Mouse (Mus musculus) right cerebral cortex, postnatal 25 days (tissue): ENCODE data around the gene Rubcnl.

Source experiments
- DNase-seq: peaks from one replicate; pipeline ENCODE4 v3.0.0; 2022

Gene Rubcnl

DNA sequence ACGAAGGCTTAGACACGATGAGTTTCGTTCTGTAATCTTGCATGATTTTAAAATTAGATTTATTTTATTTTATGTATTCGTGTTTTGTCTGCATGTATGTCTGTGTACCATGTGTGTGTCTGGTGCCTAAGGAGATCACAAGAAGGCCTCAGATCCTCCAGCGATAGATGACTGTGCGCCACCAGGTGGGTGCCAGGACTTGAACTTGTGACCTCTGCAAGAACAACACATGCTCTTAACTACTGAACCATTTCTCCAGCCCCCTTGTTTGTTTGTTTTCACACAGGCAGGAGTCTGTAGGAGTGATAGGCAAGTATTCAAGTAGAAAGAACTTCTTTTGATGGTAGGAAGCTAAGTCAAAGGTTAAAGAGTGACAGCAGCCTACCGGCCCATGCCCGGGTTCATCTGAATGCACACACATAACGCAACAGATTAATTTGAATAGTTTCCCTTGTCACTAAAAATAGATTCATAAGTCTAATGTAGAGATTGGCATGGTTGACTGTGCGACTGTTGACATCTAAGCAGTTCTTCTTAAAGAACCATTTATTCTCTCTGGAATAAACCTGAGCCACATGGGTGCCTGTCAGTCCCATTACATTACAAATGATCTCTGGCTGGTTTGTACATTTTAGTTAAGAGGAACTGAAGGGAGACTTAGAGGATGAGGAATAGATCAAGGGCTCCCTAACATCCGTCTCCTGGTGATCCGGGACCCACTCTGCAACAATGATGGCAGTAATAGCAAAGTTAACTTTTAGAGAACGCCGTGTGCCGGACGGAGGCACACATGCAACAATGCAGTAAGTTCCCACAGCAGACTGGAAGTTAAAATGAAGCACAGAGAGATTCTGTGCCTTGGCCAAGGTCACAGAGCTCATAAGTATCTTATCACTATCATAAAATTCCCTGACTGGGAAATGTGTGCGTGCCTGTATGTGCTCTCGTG, 2.3 kb downstream of the Rubcnl start:
- DNase-seq = no peak

- no peak for DNase-seq
Observed at GRCm38 (mm10) chr14:75018829-75019228, 3.0 kb downstream of the Rubcnl start.

DNA sequence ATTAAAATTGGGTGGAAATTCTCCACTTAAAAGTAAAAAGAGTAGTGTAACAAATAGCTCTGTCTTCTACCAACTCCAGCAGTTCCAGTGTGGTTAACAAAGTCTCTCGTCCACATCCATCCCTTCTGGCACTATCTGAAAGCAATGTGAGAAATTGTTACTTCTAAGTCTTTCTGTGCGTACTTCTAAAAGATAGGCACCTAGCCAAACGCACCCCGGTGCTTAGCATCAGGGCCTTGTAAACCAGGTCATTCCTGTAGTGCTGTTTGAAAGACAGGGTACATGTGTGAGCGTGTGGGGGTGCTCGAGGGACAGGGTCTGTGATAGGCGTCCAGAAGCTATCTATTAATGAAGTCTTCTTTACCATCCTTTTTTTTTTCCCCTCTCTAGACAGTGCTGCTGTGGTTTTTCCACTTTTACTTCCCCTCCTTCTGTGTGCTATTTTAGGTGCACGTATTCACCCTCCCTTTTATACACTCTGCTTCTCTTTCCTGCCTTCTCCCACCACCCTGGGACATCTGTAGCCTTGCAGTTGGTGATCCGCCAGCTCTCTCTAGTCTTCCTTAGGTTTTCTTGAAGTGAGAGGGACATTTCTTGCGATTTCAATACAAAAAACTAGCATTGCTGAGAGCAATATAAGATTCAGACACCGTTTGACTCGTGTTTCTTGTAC, 4.9 kb downstream of the Rubcnl start:
- peak; percentile 31 for DNase-seq

- no peak for DNase-seq
Observed at GRCm38 (mm10) chr14:75022522-75022921, 6.7 kb downstream of the Rubcnl start.

DNA sequence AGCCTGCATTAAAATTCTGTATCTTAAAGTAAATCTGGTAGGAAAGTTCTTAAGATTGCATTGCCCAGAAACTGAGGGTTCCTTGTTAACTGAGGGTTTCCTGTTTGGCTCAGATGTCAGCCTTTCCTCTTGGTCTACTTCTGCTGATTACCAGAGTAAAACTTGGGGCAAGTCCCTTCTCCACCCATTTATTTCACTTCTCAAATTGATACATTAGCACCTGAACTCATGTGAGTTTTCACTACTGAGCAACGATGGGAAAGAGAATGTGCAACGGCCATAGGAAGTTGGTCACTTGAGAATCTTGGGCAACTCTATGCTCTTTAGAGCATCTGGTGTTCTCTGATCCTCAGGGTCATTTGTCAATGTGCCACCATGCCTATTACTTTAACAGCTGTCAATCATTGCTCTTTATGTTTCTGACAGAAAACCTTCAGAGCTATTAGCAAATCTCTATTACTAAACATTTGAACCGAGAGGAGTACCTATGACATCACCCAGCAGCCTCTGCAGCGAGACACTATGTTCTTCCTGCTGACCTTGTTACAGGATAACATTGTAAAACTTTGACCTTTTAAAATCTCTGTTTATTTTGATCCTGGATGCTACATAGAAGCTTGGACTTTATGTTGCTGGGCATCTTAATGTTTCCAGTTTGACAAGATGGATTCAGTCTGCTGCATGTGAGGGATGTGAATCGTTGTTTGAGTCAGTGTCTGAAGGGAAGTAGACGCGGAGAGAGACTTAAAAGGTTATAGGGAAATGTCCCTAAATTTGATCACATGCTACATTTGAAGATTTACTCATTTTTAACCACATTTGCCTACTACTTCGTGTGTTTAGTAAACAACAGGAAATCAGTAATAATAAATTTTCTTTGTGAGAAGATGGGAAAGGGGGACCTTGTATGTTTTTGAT, 9.2 kb downstream of the Rubcnl start:
- DNase-seq = no peak

- no peak for DNase-seq
Observed at GRCm38 (mm10) chr14:75030764-75031163, 14.9 kb downstream of the Rubcnl start.

DNA sequence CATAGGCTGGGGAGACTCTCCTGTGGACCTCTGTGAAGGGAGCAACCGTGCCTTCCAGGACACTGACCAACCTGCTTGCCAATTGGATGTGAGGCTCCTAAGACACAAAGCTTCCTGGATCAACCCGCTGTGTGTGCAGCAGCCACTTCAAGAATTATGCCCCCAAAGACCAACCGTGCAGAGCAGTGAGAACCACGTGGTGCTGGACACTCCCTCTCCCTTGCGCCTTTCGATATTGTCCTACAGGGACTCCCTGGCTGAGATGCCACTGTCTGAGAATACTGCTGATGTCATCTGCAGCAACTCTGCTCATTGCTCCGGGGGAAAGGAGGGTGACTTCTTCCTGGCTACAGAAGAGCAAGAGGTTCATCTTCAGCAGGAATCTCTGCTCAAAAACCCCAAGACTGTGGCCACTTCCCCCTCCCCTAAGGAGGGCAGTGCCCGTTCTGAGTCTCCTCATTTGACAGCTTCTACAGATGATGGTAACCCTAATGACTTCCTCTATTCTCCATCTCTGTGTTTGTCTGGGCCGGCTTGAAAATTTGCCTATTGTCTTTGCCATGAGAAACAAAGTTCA, 16.3 kb downstream of the Rubcnl start:
- no peak for DNase-seq

GRCm38 (mm10) chr14:75032742-75033141, 16.9 kb downstream of the Rubcnl start:
- no peak for DNase-seq

GRCm38 (mm10) chr14:75034240-75034639, 18.4 kb downstream of the Rubcnl start:
- no peak for DNase-seq

GRCm38 (mm10) chr14:75035431-75035830, 19.6 kb downstream of the Rubcnl start:
- DNase-seq = no peak

- DNase-seq = no peak
Observed at GRCm38 (mm10) chr14:75045184-75045583, 29.4 kb downstream of the Rubcnl start.

DNA sequence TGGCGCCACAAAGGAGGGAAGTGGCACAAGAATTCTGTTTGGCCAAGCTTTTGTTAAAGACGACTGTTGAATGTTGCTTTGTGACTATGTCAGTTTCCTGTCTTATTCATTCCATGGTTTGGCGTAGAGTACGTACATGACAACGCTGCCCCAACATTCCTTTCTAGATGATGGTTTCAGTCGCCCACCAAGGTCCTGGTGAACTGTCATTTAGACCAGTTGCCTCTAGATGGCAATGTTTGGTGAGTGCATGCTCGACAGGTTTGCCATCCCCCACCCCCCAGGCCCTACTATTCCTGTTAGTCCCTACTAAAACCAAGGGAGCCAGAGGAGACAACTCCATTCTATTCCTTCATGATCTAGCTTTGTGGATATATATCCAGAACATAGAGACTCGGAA, 36.6 kb downstream of the Rubcnl start:
- no peak for DNase-seq

DNA sequence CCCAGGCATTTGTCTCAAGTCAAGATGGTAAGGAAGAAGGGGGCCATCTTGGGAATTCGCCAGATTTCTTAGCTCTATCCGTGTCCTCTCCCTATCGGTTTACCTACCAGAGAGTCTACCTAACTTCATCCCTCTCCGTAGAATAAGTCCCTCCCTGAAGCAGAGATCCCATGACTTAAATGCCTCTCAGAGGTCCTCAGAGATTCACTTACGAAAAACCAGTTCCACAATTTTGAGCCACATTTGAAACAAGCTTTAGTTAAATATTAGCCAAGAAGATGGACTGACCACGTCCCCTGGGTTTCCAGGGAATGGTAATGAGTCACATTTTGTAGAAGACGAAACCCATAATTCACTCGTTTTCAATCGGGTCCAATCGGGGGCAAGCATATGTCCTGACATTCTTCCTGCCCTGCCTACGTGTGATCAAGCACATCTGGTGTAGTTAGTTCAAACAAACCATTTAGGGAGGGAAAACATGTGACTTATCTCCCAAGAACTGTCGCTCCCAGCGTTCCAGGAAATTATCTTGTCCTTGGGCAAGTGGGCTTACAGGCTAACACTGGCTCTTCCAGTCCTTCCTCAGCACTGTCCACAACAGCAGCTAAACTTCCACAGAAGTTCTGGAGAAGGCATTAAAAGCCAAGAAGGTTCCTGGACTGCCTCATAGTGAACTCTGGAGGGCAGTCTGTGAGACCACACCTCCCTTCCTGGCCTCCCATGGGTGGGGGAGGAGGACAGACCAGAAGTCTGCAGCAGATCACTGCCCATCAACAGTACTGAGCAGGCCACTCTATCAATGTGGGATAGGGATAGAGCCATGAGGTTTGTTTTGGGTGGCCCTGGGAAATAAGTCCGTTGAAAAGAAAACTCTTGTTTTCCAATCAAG, 38.9 kb downstream of the Rubcnl start:
- no peak for DNase-seq

GRCm38 (mm10) chr14:75056861-75057431, 41.1 kb downstream of the Rubcnl start:
- no peak for DNase-seq

DNA sequence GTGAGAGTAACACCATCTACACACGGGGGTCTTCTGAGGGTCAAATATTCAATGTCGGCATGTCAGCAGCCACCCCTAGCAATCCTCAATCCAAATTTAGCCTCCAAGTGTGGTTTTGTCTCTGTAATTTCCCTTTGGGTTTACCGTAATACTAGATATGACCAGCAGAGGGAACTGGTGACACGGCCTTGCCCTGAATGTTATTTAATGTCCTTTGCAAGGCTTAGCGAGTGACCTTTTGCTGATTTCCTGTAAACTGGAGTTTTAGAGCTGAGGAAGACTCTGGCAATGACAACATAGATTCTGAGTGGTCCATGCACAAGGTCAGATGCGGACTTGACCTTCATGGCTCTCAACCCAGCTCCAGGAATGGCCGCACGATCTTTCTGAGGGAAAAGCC, 44.7 kb downstream of the Rubcnl start:
- DNase-seq = no peak

GRCm38 (mm10) chr14:75063936-75064335, 48.1 kb downstream of the Rubcnl start:
- no peak for DNase-seq

DNA sequence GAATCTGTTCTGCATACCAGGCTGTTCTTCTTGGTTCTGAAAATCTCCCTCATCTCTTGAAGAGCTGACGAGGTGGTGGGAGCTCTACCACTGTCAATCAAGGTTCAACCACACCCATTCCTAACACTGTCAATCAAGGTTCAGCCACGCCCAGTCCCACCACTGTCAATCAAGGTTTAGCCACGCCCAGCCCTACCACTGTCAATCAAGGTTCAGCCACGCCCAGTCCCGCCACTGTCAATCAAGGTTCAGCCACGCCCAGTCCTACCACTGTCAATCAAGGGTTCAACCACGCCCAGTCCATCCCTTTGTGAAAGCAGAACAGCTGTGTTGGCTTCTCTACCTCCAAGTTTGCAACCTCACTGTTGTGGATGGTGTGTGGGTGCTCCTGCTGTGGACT, 48.7 kb downstream of the Rubcnl start:
- DNase-seq = no peak

- DNase-seq = no peak
Observed at GRCm38 (mm10) chr14:75065211-75065610, 49.4 kb downstream of the Rubcnl start.

- DNase-seq = no peak
Observed at GRCm38 (mm10) chr14:75068430-75069112, 52.7 kb downstream of the Rubcnl start.

- DNase-seq = no peak
Observed at GRCm38 (mm10) chr14:75069356-75069979, 53.6 kb downstream of the Rubcnl start.
